Mouse (Mus musculus) macrophage (primary cell): ENCODE results near the gene Usp43. TPM values are rescaled to one million over a fixed set of nuclear protein-coding genes. Genes with fewer than 3 reads are reported as not detected.
A peak's percentile ranks its signal among the peaks of the same experiment; 100 is the strongest.

Experiments
- H3K27ac ChIP-seq: fragments of 350-480 bp; formaldehyde crosslinking; 2 replicates; pipeline ENCODE4 v1.9.0; 2021
- H3K36me3 ChIP-seq: fragments of 350-480 bp; formaldehyde crosslinking; 2 replicates; pipeline ENCODE4 v1.9.0; 2021; ENCODE audit errors: inconsistent target
- H3K4me3 ChIP-seq: fragments of 350-480 bp; formaldehyde crosslinking; 2 replicates; pipeline ENCODE4 v1.9.0; 2021; ENCODE audit errors: inconsistent target
- H3K79me2 ChIP-seq: fragments of 350-480 bp; formaldehyde crosslinking; 2 replicates; pipeline ENCODE4 v1.9.0; 2021; ENCODE audit errors: inconsistent target
- WGBS: methylation state at CpG from one replicate; pipeline ENCODE4 v1.1.7; 2026; ENCODE audit warnings: inconsistent platforms; ENCODE audit not compliant: missing documents; 5-methylcytosine and 5-hydroxymethylcytosine counted together
- polyA plus RNA-seq: library from polyadenylated mRNA; stranded (reverse); fragments of 250-400 nt; gene quantifications from 3 replicates; pipeline ENCODE4 v1.2.4, GENCODE M21; 2018; ENCODE audit warnings: inconsistent platforms
- total RNA-seq, 78 experiments: library from RNA; depleted of rRNA; stranded (reverse); fragments of 250-400 nt; gene quantifications; 1 replicate in 9 of 78; 2 replicates in 24 of 78; 3 replicates in 43 of 78; 4 replicates in 2 of 78; pipeline ENCODE4 v1.2.4; 2018; ENCODE audit warnings: inconsistent platforms in 56 of 78

The Usp43 gene
- total RNA-seq (2018; cell fraction: chromatin; rRNA removed), result under 1 TPM in 3 of 26 experiments, not detected in 23; 0.12 to 0.54 (median 0.34) TPM
- under 1 TPM in 2 of 26 experiments, not detected in 24; 0.05 TPM for total RNA-seq (2018; cell fraction: cytosol; rRNA removed)
- total RNA-seq (2018; cell fraction: nucleus; rRNA removed), result under 1 TPM in 1 of 26 experiments, not detected in 25; 0.31 TPM
- not detected in 3 replicates for polyA plus RNA-seq

DNA sequence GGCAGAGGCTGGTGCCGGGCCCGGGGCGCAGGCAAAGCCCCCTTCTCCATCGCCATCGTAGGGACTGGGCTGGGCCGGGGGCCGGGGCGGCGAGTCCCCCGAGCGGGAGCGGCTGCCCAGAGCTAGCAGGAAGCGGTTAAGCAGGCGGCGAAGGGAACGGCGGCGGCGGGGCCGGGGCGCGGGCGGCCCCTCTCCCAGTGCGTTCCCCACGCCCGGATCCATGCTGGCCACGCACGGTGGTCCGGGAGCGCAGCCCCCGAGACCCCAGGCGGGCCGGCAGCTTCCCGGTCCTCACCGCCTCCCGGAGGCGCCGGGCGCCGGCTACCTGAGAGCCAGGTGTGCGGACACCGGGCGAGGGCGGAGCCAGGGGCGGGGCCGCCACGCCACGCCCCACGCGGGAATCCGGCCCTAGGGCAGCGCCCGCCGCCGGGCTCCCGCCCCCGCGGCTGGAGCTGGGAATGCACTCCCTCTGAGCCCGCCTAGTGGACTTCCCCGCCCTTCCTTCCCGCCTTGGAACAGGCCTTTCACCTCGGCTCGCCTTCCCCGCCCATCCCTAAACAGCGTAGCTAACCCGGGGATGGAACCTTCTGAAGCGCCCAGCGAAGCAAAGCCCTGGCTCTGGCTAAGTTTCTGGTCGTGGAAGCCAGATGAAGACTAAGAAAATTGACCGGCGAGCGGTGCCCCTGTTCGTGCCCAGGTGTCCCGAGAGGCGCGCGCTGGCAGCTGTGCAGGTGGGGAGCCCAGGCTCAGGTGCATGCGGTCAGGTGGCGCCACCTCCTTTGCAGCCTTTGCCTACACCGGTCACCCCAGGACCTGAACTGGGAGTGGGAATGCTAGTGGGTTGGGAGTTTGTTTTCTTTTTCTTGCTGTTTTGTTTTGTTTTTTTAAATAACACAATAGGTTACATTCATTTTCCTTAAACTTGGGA lies at the start of gene Usp43:
Gene Usp43, minus strand, starts transcription at position 327 of the 928 bp plus-strand sequence.
- no peaks in the 10 kb centered on the region for H3K36me3 ChIP-seq
- WGBS, result 1% methylated on average over 72 of the region's 80 CpGs
- no peak within 1 kb of the TSS for H3K27ac ChIP-seq
- peak within 1 kb of the TSS; percentile 1; the same call in 1 of the 2 replicates for H3K4me3 ChIP-seq
- H3K79me2 ChIP-seq, result no peaks in the 10 kb centered on the region

DNA sequence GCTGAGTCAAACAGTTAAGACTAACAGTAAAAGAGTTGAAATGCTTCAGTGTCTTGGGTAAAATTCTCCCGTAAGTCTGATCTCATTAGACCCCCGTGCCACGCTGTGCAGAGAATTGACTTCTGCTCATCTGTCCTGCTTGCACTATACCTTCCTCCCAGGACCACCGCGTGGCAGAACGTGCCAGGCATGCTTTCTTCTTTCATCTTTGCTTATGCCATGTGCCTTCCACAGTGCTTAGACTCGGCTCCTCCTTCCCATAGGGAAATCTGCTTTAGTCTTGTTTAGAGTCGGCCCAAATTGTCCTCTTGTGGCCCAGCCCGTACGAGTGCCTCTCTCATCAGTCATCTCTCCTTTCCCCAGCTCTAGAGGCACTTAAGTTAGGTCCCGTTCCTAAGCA lies 45.9 kb upstream of the Usp43 start:
- H3K4me3 ChIP-seq, result no peak overlapping the region
- 88% methylated on average over 10 of the region's 11 CpGs for WGBS
- peaks cover 53% of the 10 kb centered on the region for H3K79me2 ChIP-seq
- no peak overlapping the region for H3K27ac ChIP-seq
- peaks cover 16% of the 10 kb centered on the region for H3K36me3 ChIP-seq

GRCm38 (mm10) chr11:67965905-67966878 lies 44.2 kb upstream of the Usp43 start, which contains the start of gene Stx8:
TSS of gene Stx8 (plus strand) at chr11:67966193.
- peaks cover 50% of the 10 kb centered on the region for H3K79me2 ChIP-seq
- peak within 1 kb of the TSS; percentile 99 for H3K4me3 ChIP-seq
- H3K27ac ChIP-seq, result peak within 1 kb of the TSS; percentile 61
- under 1% methylated on average over 28 of the region's 28 CpGs for WGBS
- peaks cover 10% of the 10 kb centered on the region for H3K36me3 ChIP-seq

DNA sequence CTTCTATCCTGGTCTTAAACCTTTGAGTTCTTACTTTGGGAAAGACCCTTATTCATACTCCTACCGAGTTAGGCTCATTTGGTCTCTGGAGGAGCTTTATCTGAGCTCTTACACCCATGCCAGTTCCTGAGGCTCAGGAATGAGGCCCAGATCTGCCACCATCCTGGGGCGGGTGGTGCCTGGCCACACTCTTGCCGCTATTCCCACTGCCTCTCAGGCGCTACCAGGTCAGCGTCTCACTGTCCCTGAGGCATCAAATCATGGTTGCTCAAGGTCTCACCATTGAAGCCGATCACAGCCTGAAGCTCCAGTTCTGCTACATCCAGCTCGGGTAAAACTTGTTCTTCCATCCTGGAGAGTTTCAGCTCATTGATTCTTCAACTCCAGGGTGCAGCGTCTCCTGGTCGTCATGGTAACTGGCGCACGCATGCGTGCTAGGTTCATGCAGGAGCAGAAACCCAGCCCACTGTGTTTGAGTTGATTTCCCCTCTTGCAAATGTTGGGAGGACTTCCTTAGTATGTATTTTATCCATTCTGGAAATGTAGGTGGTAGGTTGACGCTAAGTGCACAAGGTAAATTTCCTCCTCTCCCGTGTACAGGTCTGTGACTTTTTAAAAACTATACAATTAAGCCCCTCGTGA lies 43.4 kb upstream of the Usp43 start, which contains the start of gene Cfap52:
Gene Cfap52, minus strand, starts transcription at position 410 of the 642 bp plus-strand sequence.
- peaks cover 5% of the 10 kb centered on the region for H3K36me3 ChIP-seq
- H3K27ac ChIP-seq, result peak within 1 kb of the TSS; percentile 61
- 11% methylated on average over 15 of the region's 15 CpGs for WGBS
- H3K4me3 ChIP-seq, result peak within 1 kb of the TSS; percentile 99
- peaks cover 41% of the 10 kb centered on the region for H3K79me2 ChIP-seq

GRCm38 (mm10) chr11:67964110-67964509 lies 42.2 kb upstream of the Usp43 start:
- H3K27ac ChIP-seq, result no peak overlapping the region
- peaks cover 29% of the 10 kb centered on the region for H3K79me2 ChIP-seq
- no peaks in the 10 kb centered on the region for H3K36me3 ChIP-seq
- 87% methylated on average over 6 of the region's 6 CpGs for WGBS
- H3K4me3 ChIP-seq, result no peak overlapping the region

GRCm38 (mm10) chr11:67954413-67954812 lies 32.5 kb upstream of the Usp43 start:
- H3K27ac ChIP-seq, result no peak overlapping the region
- H3K4me3 ChIP-seq, result no peak overlapping the region
- H3K36me3 ChIP-seq, result no peaks in the 10 kb centered on the region
- no peaks in the 10 kb centered on the region for H3K79me2 ChIP-seq
- WGBS, result 100% methylated on average over 1 of the region's 6 CpGs

DNA sequence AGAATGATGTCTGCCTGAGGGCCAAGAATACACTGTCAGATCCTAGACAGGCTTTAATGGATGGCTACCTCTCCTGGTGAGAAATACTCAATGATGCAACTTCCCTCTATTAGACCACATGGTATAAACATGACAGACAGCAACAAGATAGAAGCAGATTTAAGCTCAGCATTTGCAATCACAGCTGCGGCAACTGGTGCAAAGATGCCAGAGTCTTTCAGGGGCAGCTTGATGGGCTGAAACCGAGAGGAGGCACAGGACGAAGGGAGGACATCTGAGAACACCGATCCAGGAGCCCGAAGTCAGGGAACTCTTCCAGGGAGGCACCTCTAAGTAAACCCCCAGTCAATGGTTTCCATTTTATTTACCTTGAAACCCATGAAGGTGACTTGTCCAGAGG lies 31.7 kb upstream of the Usp43 start:
- Histone ChIP-seq H3K27ac (no peak overlapping the region), H3K36me3 (no peaks in the 10 kb centered on the region), H3K79me2 (no peaks in the 10 kb centered on the region), H3K4me3 (no peak overlapping the region)
- 90% methylated on average over 5 of the region's 5 CpGs for WGBS

- no peak overlapping the region for H3K27ac ChIP-seq
- H3K79me2 ChIP-seq, result no peaks in the 10 kb centered on the region
- no peak overlapping the region for H3K4me3 ChIP-seq
- 17% methylated on average over 9 of the region's 9 CpGs for WGBS
- no peaks in the 10 kb centered on the region for H3K36me3 ChIP-seq
Measured at GRCm38 (mm10) chr11:67949475-67949874, 27.5 kb upstream of the Usp43 start.

- Histone ChIP-seq H3K36me3 (no peaks in the 10 kb centered on the region), H3K27ac (no peak overlapping the region), H3K4me3 (no peak overlapping the region), H3K79me2 (no peaks in the 10 kb centered on the region)
- 48% methylated on average over 3 of the region's 3 CpGs for WGBS
Measured at GRCm38 (mm10) chr11:67948229-67948628, 26.3 kb upstream of the Usp43 start.

GRCm38 (mm10) chr11:67932156-67932555 lies 10.2 kb upstream of the Usp43 start:
- Histone ChIP-seq H3K4me3 (no peak overlapping the region), H3K36me3 (no peaks in the 10 kb centered on the region), H3K79me2 (no peaks in the 10 kb centered on the region), H3K27ac (no peak overlapping the region)
- WGBS, result 95% methylated on average over 3 of the region's 3 CpGs

- 51% methylated on average over 8 of the region's 15 CpGs for WGBS
- Histone ChIP-seq H3K4me3 (no peak overlapping the region), H3K79me2 (no peaks in the 10 kb centered on the region), H3K36me3 (no peaks in the 10 kb centered on the region), H3K27ac (no peak overlapping the region)
Measured at GRCm38 (mm10) chr11:67926348-67927055, 4.5 kb upstream of the Usp43 start.

- no peak overlapping the region for H3K4me3 ChIP-seq
- 95% methylated on average over 13 of the region's 13 CpGs for WGBS
- no peak overlapping the region for H3K27ac ChIP-seq
- no peaks in the 10 kb centered on the region for H3K79me2 ChIP-seq
- no peaks in the 10 kb centered on the region for H3K36me3 ChIP-seq
Measured at GRCm38 (mm10) chr11:67925000-67925399, 3.0 kb upstream of the Usp43 start.

DNA sequence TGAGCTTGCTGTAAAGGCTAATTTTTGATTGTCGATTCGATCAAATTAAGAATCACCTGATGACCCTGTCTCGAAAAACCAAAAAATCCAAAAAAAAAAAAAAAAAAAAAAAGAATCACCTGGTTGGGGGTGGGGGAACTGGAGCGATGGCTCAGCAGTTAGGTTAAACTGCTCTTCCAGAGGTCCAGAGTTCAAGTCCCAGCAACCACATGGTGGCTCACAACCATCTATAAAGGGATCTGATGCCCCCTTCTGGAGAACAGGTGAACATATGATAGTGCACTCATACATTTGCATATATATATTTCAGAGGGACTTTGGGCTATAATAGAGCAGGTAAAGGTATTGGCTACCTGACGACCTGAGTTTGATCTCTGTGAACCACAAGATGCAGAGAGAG lies 1.8 kb upstream of the Usp43 start:
- Histone ChIP-seq H3K4me3 (no peak overlapping the region), H3K27ac (no peak overlapping the region), H3K36me3 (no peaks in the 10 kb centered on the region), H3K79me2 (no peaks in the 10 kb centered on the region)
- 93% methylated on average over 4 of the region's 5 CpGs for WGBS
